Mouse (Mus musculus) urinary bladder, postnatal 25 days (tissue): ENCODE results near the gene Sez6l.

Experiments used
- DNase-seq: peaks from one replicate; pipeline ENCODE4 v3.0.0; 2022; ENCODE audit warnings: low spot score

Gene Sez6l

GRCm38 (mm10) chr5:112584155-112584769 lies 7.3 kb upstream of the Sez6l start:
- no peak for DNase-seq

GRCm38 (mm10) chr5:112583304-112583703 lies 6.3 kb upstream of the Sez6l start:
- DNase-seq, result no peak

GRCm38 (mm10) chr5:112577750-112578149 lies 765 bp upstream of the Sez6l start:
- no peak for DNase-seq

- DNase-seq, result no peak
These were observed 508 bp downstream of the Sez6l start for GRCm38 (mm10) chr5:112576361-112576992.

- no peak for DNase-seq
These were observed 1.7 kb downstream of the Sez6l start for GRCm38 (mm10) chr5:112575151-112575915.

- peak; percentile 33 for DNase-seq
These were observed 3.1 kb downstream of the Sez6l start for GRCm38 (mm10) chr5:112573916-112574315.

- no peak for DNase-seq
These were observed 4.8 kb downstream of the Sez6l start for GRCm38 (mm10) chr5:112572217-112572616.

GRCm38 (mm10) chr5:112565489-112565888 lies 11.5 kb downstream of the Sez6l start:
- no peak for DNase-seq

GRCm38 (mm10) chr5:112565083-112565482 lies 11.9 kb downstream of the Sez6l start:
- DNase-seq, result no peak

GRCm38 (mm10) chr5:112560869-112561499 lies 16.0 kb downstream of the Sez6l start:
- DNase-seq, result no peak

- DNase-seq, result no peak
These were observed 16.8 kb downstream of the Sez6l start for GRCm38 (mm10) chr5:112560139-112560538.

- DNase-seq, result no peak
These were observed 19.6 kb downstream of the Sez6l start for GRCm38 (mm10) chr5:112557396-112557795.

GRCm38 (mm10) chr5:112556640-112557039 lies 20.3 kb downstream of the Sez6l start:
- DNase-seq, result no peak

GRCm38 (mm10) chr5:112554508-112554907 lies 22.5 kb downstream of the Sez6l start:
- no peak for DNase-seq

- DNase-seq, result no peak
These were observed 24.2 kb downstream of the Sez6l start for GRCm38 (mm10) chr5:112552786-112553185.

GRCm38 (mm10) chr5:112551975-112552728 lies 24.8 kb downstream of the Sez6l start:
- DNase-seq, result no peak

- no peak for DNase-seq
These were observed 28.0 kb downstream of the Sez6l start for GRCm38 (mm10) chr5:112548846-112549620.

- no peak for DNase-seq
These were observed 30.2 kb downstream of the Sez6l start for GRCm38 (mm10) chr5:112546771-112547170.

GRCm38 (mm10) chr5:112538295-112538694 lies 38.7 kb downstream of the Sez6l start:
- no peak for DNase-seq

- DNase-seq, result peak; percentile 5
These were observed 41.1 kb downstream of the Sez6l start for GRCm38 (mm10) chr5:112535868-112536267.

GRCm38 (mm10) chr5:112534146-112534545 lies 42.8 kb downstream of the Sez6l start:
- DNase-seq, result no peak
